Mouse (Mus musculus): ENCODE measurements around the gene Anapc15. TPM values are rescaled to one million over a fixed set of nuclear protein-coding genes. Genes with fewer than 3 reads are reported as not detected.

Gene Anapc15
- polyA plus RNA-seq, 1 experiment from 2014 or later = 72.0 TPM

- Histone ChIP-seq H3K36me3 (ENCODE audit: control insufficient read depth, insufficient read depth, low read length) (peaks cover 11% of the 10 kb centered on the region), H3K9me3 (ENCODE audit: control insufficient read depth, low read depth, low read length) (no peaks in the 10 kb centered on the region), H3K4me3 (ENCODE audit: low read depth, low read length) (peak within 1 kb of the TSS; percentile 94), H3K4me2 (replicated peaks; ENCODE audit: low read depth, low read length) (peak within 1 kb of the TSS; percentile 57), H3K27ac (ENCODE audit: low read length) (peak within 1 kb of the TSS; percentile 98), H3K4me1 (ENCODE audit: control insufficient read depth, insufficient read depth, low read length) (peaks cover 17% of the 10 kb centered on the region), H3K9ac (replicated peaks; ENCODE audit: low read depth, low read length) (peak within 1 kb of the TSS; percentile 94), H3K27me3 (ENCODE audit: control insufficient read depth, insufficient read depth, low read length) (no peaks in the 10 kb centered on the region)
- ATAC-seq (ENCODE audit: insufficient number of reproducible peaks, insufficient read depth, low FRiP score, low read depth) = peak; percentile 89
- WGBS = under 1% methylated on average over 64 of the region's 64 CpGs
Observed at GRCm38 (mm10) chr7:101837606-101838471, 25.7 kb upstream of the Anapc15 start, which contains the start of gene Inppl1. Gene Inppl1, minus strand, starts transcription at chr7:101838229.

GRCm38 (mm10) chr7:101844186-101844585 lies 19.3 kb upstream of the Anapc15 start:
- Histone ChIP-seq H3K27ac (ENCODE audit: low read length) (no peak overlapping the region), H3K27me3 (ENCODE audit: control insufficient read depth, insufficient read depth, low read length) (no peaks in the 10 kb centered on the region), H3K4me3 (ENCODE audit: low read depth, low read length) (no peak overlapping the region), H3K4me1 (ENCODE audit: control insufficient read depth, insufficient read depth, low read length) (no peaks in the 10 kb centered on the region), H3K9me3 (ENCODE audit: control insufficient read depth, low read depth, low read length) (no peaks in the 10 kb centered on the region), H3K4me2 (replicated peaks; ENCODE audit: low read depth, low read length) (no peak overlapping the region), H3K36me3 (ENCODE audit: control insufficient read depth, insufficient read depth, low read length) (no peaks in the 10 kb centered on the region), H3K9ac (replicated peaks; ENCODE audit: low read depth, low read length) (no peak overlapping the region)
- WGBS = 56% methylated on average over 6 of the region's 6 CpGs
- ATAC-seq (ENCODE audit: insufficient number of reproducible peaks, insufficient read depth, low FRiP score, low read depth) = no peak

- ATAC-seq (ENCODE audit: insufficient number of reproducible peaks, insufficient read depth, low FRiP score, low read depth) = no peak
- 91% methylated on average over 1 of the region's 1 CpGs for WGBS
- H3K4me1 ChIP-seq (ENCODE audit: control insufficient read depth, insufficient read depth, low read length) = no peaks in the 10 kb centered on the region
Observed at GRCm38 (mm10) chr7:101847934-101848333, 15.6 kb upstream of the Anapc15 start.

GRCm38 (mm10) chr7:101851689-101852088 lies 11.8 kb upstream of the Anapc15 start:
- Histone ChIP-seq H3K4me1 (ENCODE audit: control insufficient read depth, insufficient read depth, low read length) (no peaks in the 10 kb centered on the region), H3K4me2 (replicated peaks; ENCODE audit: low read depth, low read length) (no peak overlapping the region), H3K4me3 (ENCODE audit: low read depth, low read length) (no peak overlapping the region), H3K27me3 (ENCODE audit: control insufficient read depth, insufficient read depth, low read length) (no peaks in the 10 kb centered on the region), H3K36me3 (ENCODE audit: control insufficient read depth, insufficient read depth, low read length) (no peaks in the 10 kb centered on the region), H3K9ac (replicated peaks; ENCODE audit: low read depth, low read length) (no peak overlapping the region), H3K9me3 (ENCODE audit: control insufficient read depth, low read depth, low read length) (no peaks in the 10 kb centered on the region), H3K27ac (ENCODE audit: low read length) (no peak overlapping the region)
- WGBS = 82% methylated on average over 6 of the region's 6 CpGs
- no peak for ATAC-seq (ENCODE audit: insufficient number of reproducible peaks, insufficient read depth, low FRiP score, low read depth)

More at GRCm38 (mm10) chr7:101847934-101848333, 15.6 kb upstream of the Anapc15 start:
- Histone ChIP-seq H3K9me3 (ENCODE audit: control insufficient read depth, low read depth, low read length) (no peaks in the 10 kb centered on the region), H3K27ac (ENCODE audit: low read length) (no peak overlapping the region), H3K27me3 (ENCODE audit: control insufficient read depth, insufficient read depth, low read length) (no peaks in the 10 kb centered on the region), H3K4me2 (replicated peaks; ENCODE audit: low read depth, low read length) (no peak overlapping the region), H3K36me3 (ENCODE audit: control insufficient read depth, insufficient read depth, low read length) (no peaks in the 10 kb centered on the region), H3K9ac (replicated peaks; ENCODE audit: low read depth, low read length) (no peak overlapping the region), H3K4me3 (ENCODE audit: low read depth, low read length) (no peak overlapping the region)

- ATAC-seq (ENCODE audit: insufficient number of reproducible peaks, insufficient read depth, low FRiP score, low read depth) = no peak
- no peaks in the 10 kb centered on the region for H3K36me3 ChIP-seq (ENCODE audit: control insufficient read depth, insufficient read depth, low read length)
- no peaks in the 10 kb centered on the region for H3K27me3 ChIP-seq (ENCODE audit: control insufficient read depth, insufficient read depth, low read length)
- H3K4me1 ChIP-seq (ENCODE audit: control insufficient read depth, insufficient read depth, low read length) = no peaks in the 10 kb centered on the region
- WGBS = 86% methylated on average over 6 of the region's 6 CpGs
- H3K27ac ChIP-seq (ENCODE audit: low read length) = no peak overlapping the region
- no peak overlapping the region for H3K4me2 ChIP-seq (replicated peaks; ENCODE audit: low read depth, low read length)
- no peak overlapping the region for H3K9ac ChIP-seq (replicated peaks; ENCODE audit: low read depth, low read length)
- H3K4me3 ChIP-seq (ENCODE audit: low read depth, low read length) = no peak overlapping the region
- H3K9me3 ChIP-seq (ENCODE audit: control insufficient read depth, low read depth, low read length) = no peaks in the 10 kb centered on the region
Observed at GRCm38 (mm10) chr7:101852846-101853245, 10.7 kb upstream of the Anapc15 start.

GRCm38 (mm10) chr7:101853816-101854215 lies 9.7 kb upstream of the Anapc15 start:
- H3K4me1 ChIP-seq (ENCODE audit: control insufficient read depth, insufficient read depth, low read length) = no peaks in the 10 kb centered on the region

GRCm38 (mm10) chr7:101857094-101857493 lies 6.4 kb upstream of the Anapc15 start, which contains the start of gene Folr2:
Gene Folr2, minus strand, starts transcription at chr7:101857194.
- no peak for ATAC-seq (ENCODE audit: insufficient number of reproducible peaks, insufficient read depth, low FRiP score, low read depth)
- WGBS = 91% methylated on average over 4 of the region's 4 CpGs
- H3K36me3 ChIP-seq (ENCODE audit: control insufficient read depth, insufficient read depth, low read length) = no peaks in the 10 kb centered on the region
- H3K27ac ChIP-seq (ENCODE audit: low read length) = no peak within 1 kb of the TSS
- H3K27me3 ChIP-seq (ENCODE audit: control insufficient read depth, insufficient read depth, low read length) = no peaks in the 10 kb centered on the region
- no peak within 1 kb of the TSS for H3K9ac ChIP-seq (replicated peaks; ENCODE audit: low read depth, low read length)
- no peaks in the 10 kb centered on the region for H3K9me3 ChIP-seq (ENCODE audit: control insufficient read depth, low read depth, low read length)
- H3K4me2 ChIP-seq (replicated peaks; ENCODE audit: low read depth, low read length) = no peak within 1 kb of the TSS
- H3K4me3 ChIP-seq (ENCODE audit: low read depth, low read length) = no peak within 1 kb of the TSS
- no peaks in the 10 kb centered on the region for H3K4me1 ChIP-seq (ENCODE audit: control insufficient read depth, insufficient read depth, low read length)

More at GRCm38 (mm10) chr7:101853816-101854215, 9.7 kb upstream of the Anapc15 start:
- Histone ChIP-seq H3K9ac (replicated peaks; ENCODE audit: low read depth, low read length) (no peak overlapping the region), H3K27ac (ENCODE audit: low read length) (no peak overlapping the region), H3K9me3 (ENCODE audit: control insufficient read depth, low read depth, low read length) (no peaks in the 10 kb centered on the region), H3K27me3 (ENCODE audit: control insufficient read depth, insufficient read depth, low read length) (no peaks in the 10 kb centered on the region), H3K4me3 (ENCODE audit: low read depth, low read length) (no peak overlapping the region), H3K4me2 (replicated peaks; ENCODE audit: low read depth, low read length) (no peak overlapping the region), H3K36me3 (ENCODE audit: control insufficient read depth, insufficient read depth, low read length) (no peaks in the 10 kb centered on the region)
- ATAC-seq (ENCODE audit: insufficient number of reproducible peaks, insufficient read depth, low FRiP score, low read depth) = no peak
- WGBS = 70% methylated on average over 2 of the region's 2 CpGs

- H3K9ac ChIP-seq (replicated peaks; ENCODE audit: low read depth, low read length) = no peak overlapping the region
- no peaks in the 10 kb centered on the region for H3K36me3 ChIP-seq (ENCODE audit: control insufficient read depth, insufficient read depth, low read length)
- H3K9me3 ChIP-seq (ENCODE audit: control insufficient read depth, low read depth, low read length) = no peaks in the 10 kb centered on the region
- H3K4me3 ChIP-seq (ENCODE audit: low read depth, low read length) = no peak overlapping the region
- H3K4me1 ChIP-seq (ENCODE audit: control insufficient read depth, insufficient read depth, low read length) = no peaks in the 10 kb centered on the region
- H3K27ac ChIP-seq (ENCODE audit: low read length) = no peak overlapping the region
- no peak for ATAC-seq (ENCODE audit: insufficient number of reproducible peaks, insufficient read depth, low FRiP score, low read depth)
- WGBS = 69% methylated on average over 9 of the region's 9 CpGs
- no peak overlapping the region for H3K4me2 ChIP-seq (replicated peaks; ENCODE audit: low read depth, low read length)
- no peaks in the 10 kb centered on the region for H3K27me3 ChIP-seq (ENCODE audit: control insufficient read depth, insufficient read depth, low read length)
Observed at GRCm38 (mm10) chr7:101858362-101858761, 5.2 kb upstream of the Anapc15 start.

Measured in stomach, embryonic 14.5 days (tissue).